Mouse (Mus musculus) small intestine, adult 2 months (tissue): ENCODE results near the gene Wdsub1.

ENCODE experiments used
- CTCF ChIP-seq: fragments of 200-500 bp; IDR thresholded peaks from 2 replicates; pipeline ENCODE4 v1.5.1; 2012; ENCODE audit warnings: low read depth, mild to moderate bottlenecking, control low read depth, inconsistent platforms, low read length, moderate library complexity, mixed read lengths; ENCODE audit not compliant: insufficient replicate concordance, insufficient read length; ENCODE audit errors: extremely low read depth
- POLR2A ChIP-seq: fragments of 200-500 bp; IDR thresholded peaks from 2 replicates; pipeline ENCODE4 v1.6.1; 2012; ENCODE audit warnings: low read depth, mild to moderate bottlenecking, control low read depth, inconsistent platforms, low read length, moderate library complexity

GRCm38 (mm10) chr2:59829718-59830117 lies 52.7 kb downstream of the Wdsub1 start:
- TF ChIP-seq POLR2A (no peak), CTCF (no peak)
